Mouse (Mus musculus) forebrain, embryonic 12.5 days (tissue): ENCODE data around the gene Zfyve9. TPM values are rescaled to one million over a fixed set of nuclear protein-coding genes. Genes with fewer than 3 reads are reported as not detected.

Experiments
- ATAC-seq: fragments of 200-750 bp; cut with Nextera tagmentation; 2 replicates; pipeline ENCODE4 v1.8.0; 2017; ENCODE audit warnings: moderate TSS enrichment; ENCODE audit not compliant: low FRiP score
- H3K27ac ChIP-seq: fragments of 300-500 bp; sonication (generic); 2 replicates; pipeline ENCODE4 v1.5.1; 2016; ENCODE audit warnings: mild to moderate bottlenecking
- H3K27me3 ChIP-seq: fragments of 300-500 bp; sonication (generic); 2 replicates; pipeline ENCODE4 v1.6.1; 2016; ENCODE audit warnings: mild to moderate bottlenecking
- H3K36me3 ChIP-seq: fragments of 300-500 bp; sonication (generic); replicated peaks from 2 replicates; pipeline ENCODE4 v1.6.1; 2016; ENCODE audit warnings: mild to moderate bottlenecking
- H3K4me1 ChIP-seq: fragments of 300-500 bp; sonication (generic); 2 replicates; pipeline ENCODE4 v1.6.1; 2016
- H3K4me2 ChIP-seq: fragments of 300-500 bp; sonication (generic); 2 replicates; pipeline ENCODE4 v1.6.1; 2016; ENCODE audit warnings: mild to moderate bottlenecking, moderate library complexity
- H3K4me3 ChIP-seq: fragments of 300-500 bp; sonication (generic); replicated peaks from 2 replicates; pipeline ENCODE4 v1.5.1; 2016; ENCODE audit warnings: mild to moderate bottlenecking
- H3K9ac ChIP-seq: fragments of 300-500 bp; sonication (generic); 2 replicates; pipeline ENCODE4 v1.6.1; 2016; ENCODE audit warnings: mild to moderate bottlenecking
- H3K9me3 ChIP-seq: fragments of 300-500 bp; sonication (generic); 2 replicates; pipeline ENCODE4 v1.6.1; 2016
- WGBS: fragments of 180-500 bp; shearing (Covaris S2); methylation state at CpG from one replicate; pipeline ENCODE4 v1.1.7; 2016; 5-methylcytosine and 5-hydroxymethylcytosine counted together
- polyA plus RNA-seq: library from polyadenylated mRNA; unstranded; fragments of >200 nt; fragmentation: Nextera tagmentation; extraction: Ambion mirVana; gene quantifications from 2 replicates; pipeline ENCODE4 v1.2.1, GENCODE M21; 2016

Gene Zfyve9
- polyA plus RNA-seq, 1 experiment from 2014 or later = 5.9 TPM

DNA sequence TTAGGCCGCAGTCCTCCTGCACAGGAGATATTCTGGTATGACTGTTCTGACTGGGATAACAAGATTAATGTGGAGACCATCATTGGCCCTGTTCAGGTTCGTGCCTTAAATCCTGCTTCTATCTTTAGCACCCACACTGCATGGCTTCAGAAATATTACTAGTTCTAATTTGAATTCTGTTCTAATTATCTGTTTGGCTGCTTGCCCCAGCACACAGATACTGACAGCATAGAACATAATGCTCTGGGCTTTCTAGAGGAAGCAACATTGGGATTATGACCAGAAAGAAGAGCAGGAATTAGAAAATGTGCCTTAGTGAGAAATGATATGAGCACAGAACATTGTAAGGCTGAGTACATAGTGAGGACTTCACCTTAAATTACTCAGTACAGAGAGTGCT is 187.2 kb downstream of the Zfyve9 start:
- WGBS = 93% methylated on average over 2 of the region's 2 CpGs
- no peak for ATAC-seq
- H3K27me3 ChIP-seq = no peaks in the 10 kb centered on the region
- no peak overlapping the region for H3K4me3 ChIP-seq
- peaks cover 16% of the 10 kb centered on the region for H3K36me3 ChIP-seq
- H3K9me3 ChIP-seq = no peaks in the 10 kb centered on the region
- no peak overlapping the region for H3K27ac ChIP-seq
- H3K4me2 ChIP-seq = no peak overlapping the region
- H3K9ac ChIP-seq = no peak overlapping the region
- H3K4me1 ChIP-seq = no peaks in the 10 kb centered on the region

Other genes starting within 250 kb of the Zfyve9 start
- gene Prpf38a, start 201.5 kb downstream of the Zfyve9 start, polyA plus RNA-seq = 107 and 112 TPM in 2 replicates
- gene Orc1, start 201.4 kb downstream of the Zfyve9 start, polyA plus RNA-seq = 11.4 and 13.0 TPM in 2 replicates
- gene Cc2d1b, start 160.9 kb downstream of the Zfyve9 start, polyA plus RNA-seq = 22.8 and 29.1 TPM in 2 replicates
- gene 3110021N24Rik, start 61.1 kb downstream of the Zfyve9 start, polyA plus RNA-seq = 1.8 and 2.8 TPM in 2 replicates
- 254 and 266 TPM in 2 replicates for gene Btf3l4, start 52.8 kb upstream of the Zfyve9 start, polyA plus RNA-seq
- gene Txndc12, start 53.8 kb upstream of the Zfyve9 start, polyA plus RNA-seq = 96.1 and 96.6 TPM in 2 replicates
- 40.6 and 42.0 TPM in 2 replicates for gene Kti12, start 67.0 kb upstream of the Zfyve9 start, polyA plus RNA-seq
- 1.5 and 2.9 TPM in 2 replicates for gene A730015C16Rik, start 67.8 kb upstream of the Zfyve9 start, polyA plus RNA-seq
- gene Rab3b, start 98.3 kb upstream of the Zfyve9 start, polyA plus RNA-seq = 33.7 and 34.6 TPM in 2 replicates
- 103 and 112 TPM in 2 replicates for gene Nrd1, start 219.9 kb upstream of the Zfyve9 start, polyA plus RNA-seq